Mouse (Mus musculus) hindbrain, embryonic 10.5 days (tissue): ENCODE data around the gene Gabpa. TPM values are rescaled to one million over a fixed set of nuclear protein-coding genes. Genes with fewer than 3 reads are reported as not detected.

ENCODE experiments used
- DNase-seq: peaks from one replicate; pipeline ENCODE4 v3.0.0-alpha.2; 2017; ENCODE audit warnings: low spot score
- H3K27ac ChIP-seq: fragments of 300-500 bp; sonication (generic); 2 replicates; pipeline ENCODE4 v1.5.1; 2016; ENCODE audit warnings: mild to moderate bottlenecking, moderate library complexity
- H3K27me3 ChIP-seq: fragments of 300-500 bp; sonication (generic); 2 replicates; pipeline ENCODE4 v1.6.1; 2016; ENCODE audit warnings: mild to moderate bottlenecking; ENCODE audit not compliant: poor library complexity, insufficient read depth, severe bottlenecking
- H3K36me3 ChIP-seq: fragments of 300-500 bp; sonication (generic); 2 replicates; pipeline ENCODE4 v1.6.1; 2016; ENCODE audit warnings: mild to moderate bottlenecking, moderate library complexity
- H3K4me1 ChIP-seq: fragments of 300-500 bp; sonication (generic); replicated peaks from 2 replicates; pipeline ENCODE4 v1.6.1; 2016; ENCODE audit warnings: mild to moderate bottlenecking
- H3K4me3 ChIP-seq: fragments of 300-500 bp; sonication (generic); 2 replicates; pipeline ENCODE4 v1.5.1; 2016; ENCODE audit warnings: mild to moderate bottlenecking, moderate library complexity
- H3K9me3 ChIP-seq: fragments of 300-500 bp; sonication (generic); 2 replicates; pipeline ENCODE4 v1.6.1; 2016; ENCODE audit warnings: mild to moderate bottlenecking, moderate library complexity
- WGBS: fragments of 180-500 bp; shearing (Covaris S2); methylation state at CpG from one replicate; pipeline ENCODE4 v1.1.7; 2016; 5-methylcytosine and 5-hydroxymethylcytosine counted together
- polyA plus RNA-seq: library from polyadenylated mRNA; unstranded; fragments of >200 nt; fragmentation: Nextera tagmentation; extraction: Ambion mirVana; gene quantifications from 2 replicates; pipeline ENCODE4 v1.2.1, GENCODE M21; 2016

The Gabpa gene
- polyA plus RNA-seq, 1 experiment from 2014 or later, result 28.5 TPM

- Histone ChIP-seq H3K27me3 (no peaks in the 10 kb centered on the region), H3K4me3 (no peak overlapping the region), H3K27ac (no peak overlapping the region), H3K9me3 (no peaks in the 10 kb centered on the region), H3K4me1 (no peaks in the 10 kb centered on the region), H3K36me3 (peaks cover 71% of the 10 kb centered on the region)
- WGBS, result 85% methylated on average over 8 of the region's 8 CpGs
- no peak for DNase-seq
Observed at GRCm38 (mm10) chr16:84814511-84814910, 20.2 kb upstream of the Gabpa start.

GRCm38 (mm10) chr16:84817423-84817822, 17.3 kb upstream of the Gabpa start:
- peaks cover 71% of the 10 kb centered on the region for H3K36me3 ChIP-seq

DNA sequence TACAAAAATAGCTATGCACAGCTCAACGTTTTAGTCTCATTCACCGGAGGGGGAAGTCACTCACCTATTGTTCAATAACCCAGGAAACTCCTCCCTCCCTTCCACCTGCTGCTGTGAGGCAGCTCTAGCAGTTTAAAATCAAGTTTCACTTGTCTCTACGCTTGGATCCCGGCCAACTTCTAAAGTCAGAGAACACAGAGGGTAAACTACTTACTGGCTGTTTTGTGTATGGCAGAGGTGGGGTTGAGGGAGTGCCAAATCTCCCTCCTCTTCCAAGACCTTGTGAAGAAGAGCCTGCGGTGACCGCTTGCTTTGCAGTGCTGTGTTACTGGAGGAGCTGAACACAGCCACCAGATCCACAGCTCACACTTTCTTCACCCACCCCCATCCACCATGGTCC, 9.7 kb upstream of the Gabpa start:
- 84% methylated on average over 6 of the region's 6 CpGs for WGBS
- H3K4me1 ChIP-seq, result no peaks in the 10 kb centered on the region
- no peaks in the 10 kb centered on the region for H3K9me3 ChIP-seq
- no peak overlapping the region for H3K27ac ChIP-seq
- H3K27me3 ChIP-seq, result no peaks in the 10 kb centered on the region
- peaks cover 100% of the 10 kb centered on the region for H3K36me3 ChIP-seq
- DNase-seq, result no peak
- no peak overlapping the region for H3K4me3 ChIP-seq

More at GRCm38 (mm10) chr16:84817423-84817822, 17.3 kb upstream of the Gabpa start:
- Histone ChIP-seq H3K9me3 (no peaks in the 10 kb centered on the region), H3K4me3 (no peak overlapping the region), H3K27me3 (no peaks in the 10 kb centered on the region), H3K4me1 (no peaks in the 10 kb centered on the region), H3K27ac (no peak overlapping the region)
- WGBS, result 38% methylated on average over 7 of the region's 7 CpGs
- no peak for DNase-seq

DNA sequence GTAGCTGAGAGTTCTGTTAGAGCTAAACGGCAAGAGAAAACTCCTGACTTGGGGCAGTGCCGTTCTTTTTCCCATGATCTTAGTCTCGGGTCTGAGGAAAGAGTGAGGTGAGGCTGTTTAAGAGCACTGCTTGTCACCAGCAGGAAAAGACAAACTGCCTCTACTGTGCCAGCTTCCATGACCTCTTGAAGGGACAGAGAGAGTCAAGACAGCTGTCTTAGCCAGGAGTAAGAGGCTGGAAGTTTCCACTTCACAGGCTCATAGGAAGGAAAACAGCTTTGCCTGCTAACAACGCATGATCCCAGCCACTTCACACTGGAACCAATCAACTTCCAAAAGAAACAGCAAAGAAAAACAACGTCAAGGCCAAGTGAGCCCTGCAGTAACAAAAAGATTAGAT, 3.0 kb upstream of the Gabpa start:
- Histone ChIP-seq H3K4me1 (peaks cover 16% of the 10 kb centered on the region), H3K4me3 (no peak overlapping the region), H3K36me3 (peaks cover 62% of the 10 kb centered on the region), H3K27me3 (no peaks in the 10 kb centered on the region), H3K9me3 (no peaks in the 10 kb centered on the region), H3K27ac (no peak overlapping the region)
- DNase-seq, result no peak
- 93% methylated on average over 5 of the region's 5 CpGs for WGBS

DNA sequence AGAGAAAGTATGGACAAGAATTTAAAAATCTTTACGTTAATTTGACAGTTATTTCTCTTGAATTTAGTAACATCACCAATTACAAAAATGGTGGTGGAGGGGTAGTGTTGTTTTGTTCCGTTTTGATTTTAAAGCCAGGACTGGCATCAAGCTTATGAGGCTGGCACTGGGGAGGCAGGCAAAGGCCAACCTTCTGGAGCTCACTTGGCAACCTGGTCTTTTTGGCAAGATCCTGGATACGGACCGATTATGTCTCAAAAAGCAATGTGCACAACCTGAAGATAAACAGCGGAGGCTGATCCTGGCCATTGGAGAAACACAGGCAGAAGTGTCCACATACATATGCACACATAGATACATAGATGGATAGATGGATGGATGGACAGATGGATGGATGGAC, 2.0 kb upstream of the Gabpa start:
- H3K27ac ChIP-seq, result no peak overlapping the region
- 94% methylated on average over 5 of the region's 5 CpGs for WGBS
- H3K9me3 ChIP-seq, result no peaks in the 10 kb centered on the region
- no peak overlapping the region; the same call in 1 of the 2 replicates for H3K4me3 ChIP-seq
- peaks cover 24% of the 10 kb centered on the region for H3K4me1 ChIP-seq
- no peaks in the 10 kb centered on the region for H3K27me3 ChIP-seq
- peaks cover 60% of the 10 kb centered on the region for H3K36me3 ChIP-seq
- DNase-seq, result no peak

GRCm38 (mm10) chr16:84834344-84834743, 381 bp upstream of the Gabpa start:
- peaks cover 49% of the 10 kb centered on the region for H3K36me3 ChIP-seq
- DNase-seq, result no peak

DNA sequence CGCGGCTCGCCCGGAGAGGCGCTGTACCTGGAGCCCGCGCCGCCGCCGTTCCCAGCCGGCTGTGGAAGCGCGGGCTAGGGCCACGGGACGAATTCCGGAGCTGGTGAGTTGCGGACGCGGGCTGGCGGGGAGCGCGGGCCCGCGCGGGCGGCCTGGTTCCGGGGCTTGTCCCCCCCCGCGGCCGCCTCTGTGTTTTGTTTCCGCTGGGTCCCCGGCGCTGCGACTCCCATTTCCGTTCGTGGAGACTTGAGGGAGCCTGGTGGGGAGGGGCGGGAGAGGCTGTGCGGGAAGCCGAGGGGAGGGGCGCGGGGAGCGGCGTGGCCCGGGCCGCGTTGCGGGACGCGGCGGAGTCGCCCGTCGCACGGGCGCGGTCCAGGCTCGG, 707 bp downstream of the Gabpa start, which contains the start of gene Atp5j:
Gene Atp5j (minus strand): TSS at position 185 of the 382 bp plus-strand sequence.
- Histone ChIP-seq H3K9me3 (no peaks in the 10 kb centered on the region), H3K4me1 (peaks cover 24% of the 10 kb centered on the region), H3K36me3 (peaks cover 48% of the 10 kb centered on the region), H3K27ac (peak within 1 kb of the TSS; percentile 98), H3K27me3 (no peaks in the 10 kb centered on the region), H3K4me3 (peak within 1 kb of the TSS; percentile 94)
- DNase-seq, result peak; percentile 80
- under 1% methylated on average over 57 of the region's 57 CpGs for WGBS

More at GRCm38 (mm10) chr16:84834344-84834743, 381 bp upstream of the Gabpa start:
- H3K4me1 ChIP-seq, result peaks cover 24% of the 10 kb centered on the region
- 1% methylated on average over 22 of the region's 22 CpGs for WGBS
- H3K27me3 ChIP-seq, result no peaks in the 10 kb centered on the region
- H3K9me3 ChIP-seq, result no peaks in the 10 kb centered on the region
- peak overlapping the region; percentile 94 for H3K4me3 ChIP-seq
- peak overlapping the region; percentile 98 for H3K27ac ChIP-seq

- WGBS, result 8% methylated on average over 29 of the region's 29 CpGs
- no peaks in the 10 kb centered on the region for H3K9me3 ChIP-seq
- H3K36me3 ChIP-seq, result peaks cover 48% of the 10 kb centered on the region
- H3K4me1 ChIP-seq, result peaks cover 24% of the 10 kb centered on the region
- H3K27ac ChIP-seq, result peak overlapping the region; percentile 98
- H3K4me3 ChIP-seq, result peak overlapping the region; percentile 94
- DNase-seq, result peak; percentile 48
- no peaks in the 10 kb centered on the region for H3K27me3 ChIP-seq
Observed at GRCm38 (mm10) chr16:84835823-84836743, 1.4 kb downstream of the Gabpa start.

- H3K9me3 ChIP-seq, result no peaks in the 10 kb centered on the region
- H3K27me3 ChIP-seq, result no peaks in the 10 kb centered on the region
- no peak overlapping the region for H3K4me3 ChIP-seq
- DNase-seq, result no peak
- H3K4me1 ChIP-seq, result peaks cover 23% of the 10 kb centered on the region
- peaks cover 50% of the 10 kb centered on the region for H3K36me3 ChIP-seq
- no peak overlapping the region for H3K27ac ChIP-seq
- 86% methylated on average over 2 of the region's 2 CpGs for WGBS
Observed at GRCm38 (mm10) chr16:84838576-84838975, 3.9 kb downstream of the Gabpa start.

DNA sequence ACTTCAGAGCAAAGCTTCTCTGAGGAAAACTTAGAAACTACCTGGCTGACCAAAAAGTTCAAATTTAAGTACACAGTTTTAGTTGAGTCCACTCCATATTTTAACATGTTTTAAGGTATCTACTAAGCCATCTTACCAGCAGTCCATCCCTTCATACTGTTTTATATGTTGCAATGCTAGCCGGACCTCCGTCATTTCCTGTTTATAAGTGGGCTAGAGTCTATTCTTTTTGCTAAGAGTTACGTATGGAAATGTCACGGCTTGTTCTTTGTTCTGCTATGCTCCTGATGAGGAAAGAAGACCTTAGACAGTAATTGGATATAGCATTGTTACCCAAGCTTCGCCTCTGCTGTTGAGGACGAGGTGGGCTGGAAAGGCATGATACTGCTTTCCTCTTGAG, 18.8 kb downstream of the Gabpa start:
- no peak for DNase-seq
- Histone ChIP-seq H3K9me3 (no peaks in the 10 kb centered on the region), H3K36me3 (peaks cover 97% of the 10 kb centered on the region), H3K27ac (no peak overlapping the region), H3K4me3 (no peak overlapping the region), H3K4me1 (no peaks in the 10 kb centered on the region), H3K27me3 (no peaks in the 10 kb centered on the region)
- 95% methylated on average over 6 of the region's 6 CpGs for WGBS

- no peaks in the 10 kb centered on the region for H3K9me3 ChIP-seq
- H3K27me3 ChIP-seq, result no peaks in the 10 kb centered on the region
- no peaks in the 10 kb centered on the region for H3K4me1 ChIP-seq
- WGBS, result 89% methylated on average over 8 of the region's 8 CpGs
- H3K4me3 ChIP-seq, result no peak overlapping the region
- H3K27ac ChIP-seq, result no peak overlapping the region
- H3K36me3 ChIP-seq, result peaks cover 52% of the 10 kb centered on the region
- no peak for DNase-seq
Observed at GRCm38 (mm10) chr16:84864656-84865055, 29.9 kb downstream of the Gabpa start.

DNA sequence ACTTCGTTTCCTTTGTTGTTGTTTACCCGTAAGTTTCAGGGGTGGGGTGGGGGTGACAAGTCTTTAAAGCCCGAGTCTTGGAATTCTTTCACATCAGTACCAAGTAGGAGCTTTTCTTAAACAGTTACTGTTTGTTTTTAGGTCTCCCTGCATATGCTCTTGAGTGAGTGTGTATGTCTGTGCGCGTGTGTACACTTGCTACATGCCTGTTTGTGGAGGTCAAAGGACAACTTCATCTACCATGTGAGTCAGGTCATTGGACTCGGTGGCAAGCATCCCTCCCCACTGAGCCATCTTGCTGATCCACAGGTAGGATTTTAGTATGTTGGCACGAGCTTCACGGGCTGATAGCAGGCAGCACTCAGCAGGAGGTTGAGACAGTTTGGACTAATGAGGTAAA, 39.1 kb downstream of the Gabpa start:
- Histone ChIP-seq H3K9me3 (no peaks in the 10 kb centered on the region), H3K4me3 (no peak overlapping the region), H3K4me1 (0 out of 2 replicates have a peak, but pooled peaks cover 4% of the 10 kb centered on the region), H3K27ac (no peak overlapping the region), H3K36me3 (no peaks in the 10 kb centered on the region), H3K27me3 (no peaks in the 10 kb centered on the region)
- 82% methylated on average over 8 of the region's 8 CpGs for WGBS
- DNase-seq, result no peak

GRCm38 (mm10) chr16:84875012-84875717, 40.4 kb downstream of the Gabpa start:
- Histone ChIP-seq H3K9me3 (no peaks in the 10 kb centered on the region), H3K36me3 (no peaks in the 10 kb centered on the region), H3K4me3 (no peak overlapping the region), H3K27me3 (no peaks in the 10 kb centered on the region), H3K27ac (no peak overlapping the region), H3K4me1 (0 out of 2 replicates have a peak, but pooled peaks cover 4% of the 10 kb centered on the region)
- DNase-seq, result no peak
- WGBS, result 82% methylated on average over 24 of the region's 24 CpGs
